Mouse (Mus musculus) midbrain, embryonic 12.5 days (tissue): ENCODE measurements at regions not wholly inside any gene's neighbourhood (a gene's known extent, or its start where the extent isn't known, plus 50 kb on each side); places are given as distances from the start of the nearest gene placed in this dataset.
"Not testable (repeated sequence)": the region's sequence is repeated elsewhere in the genome, so short reads cannot be mapped to it uniquely, and the experiment has no call there.

Source experiments
- ATAC-seq: fragments of 200-750 bp; cut with Nextera tagmentation; 2 replicates; pipeline ENCODE4 v1.8.0; 2017; ENCODE audit warnings: low read depth, moderate TSS enrichment, moderate library complexity; ENCODE audit not compliant: low FRiP score
- H3K27ac ChIP-seq: fragments of 300-500 bp; sonication (generic); replicated peaks from 2 replicates; pipeline ENCODE4 v1.5.1; 2016; ENCODE audit warnings: mild to moderate bottlenecking
- H3K27me3 ChIP-seq: fragments of 300-500 bp; sonication (generic); 2 replicates; pipeline ENCODE4 v1.6.1; 2016; ENCODE audit warnings: mild to moderate bottlenecking
- H3K36me3 ChIP-seq: fragments of 300-500 bp; sonication (generic); 2 replicates; pipeline ENCODE4 v1.6.1; 2016
- H3K4me1 ChIP-seq: fragments of 300-500 bp; sonication (generic); 2 replicates; pipeline ENCODE4 v1.6.1; 2016
- H3K4me2 ChIP-seq: fragments of 300-500 bp; sonication (generic); replicated peaks from 2 replicates; pipeline ENCODE4 v1.6.1; 2016; ENCODE audit warnings: mild to moderate bottlenecking, moderate library complexity
- H3K4me3 ChIP-seq: fragments of 300-500 bp; sonication (generic); 2 replicates; pipeline ENCODE4 v1.5.1; 2016; ENCODE audit warnings: mild to moderate bottlenecking
- H3K9ac ChIP-seq: fragments of 300-500 bp; sonication (generic); replicated peaks from 2 replicates; pipeline ENCODE4 v1.6.1; 2016; ENCODE audit warnings: mild to moderate bottlenecking, moderate library complexity
- H3K9me3 ChIP-seq: fragments of 300-500 bp; sonication (generic); 2 replicates; pipeline ENCODE4 v1.6.1; 2016; ENCODE audit warnings: mild to moderate bottlenecking
- WGBS: fragments of 180-500 bp; shearing (Covaris S2); methylation state at CpG from one replicate; pipeline ENCODE4 v1.1.7; 2016; 5-methylcytosine and 5-hydroxymethylcytosine counted together

GRCm38 (mm10) chr19:27099921-27100320 lies 116.4 kb upstream of the Vldlr start:
- Histone ChIP-seq H3K36me3 (no peaks in the 10 kb centered on the region), H3K4me3 (no peak overlapping the region), H3K4me2 (no peak overlapping the region), H3K9ac (no peak overlapping the region), H3K9me3 (no peaks in the 10 kb centered on the region), H3K4me1 (no peaks in the 10 kb centered on the region), H3K27ac (no peak overlapping the region), H3K27me3 (no peaks in the 10 kb centered on the region)
- 90% methylated on average over 1 of the region's 1 CpGs for WGBS
- no peak for ATAC-seq

GRCm38 (mm10) chr19:27110437-27110836 lies 105.8 kb upstream of the Vldlr start:
- no peak for ATAC-seq
- Histone ChIP-seq H3K27ac (no peak overlapping the region), H3K4me2 (no peak overlapping the region), H3K9ac (no peak overlapping the region), H3K36me3 (no peaks in the 10 kb centered on the region), H3K9me3 (no peaks in the 10 kb centered on the region), H3K27me3 (no peaks in the 10 kb centered on the region), H3K4me3 (no peak overlapping the region), H3K4me1 (no peaks in the 10 kb centered on the region)
- WGBS: 89% methylated on average over 2 of the region's 2 CpGs

GRCm38 (mm10) chr19:27120876-27121275 lies 95.4 kb upstream of the Vldlr start:
- WGBS: 70% methylated on average over 5 of the region's 5 CpGs
- no peaks in the 10 kb centered on the region for H3K27me3 ChIP-seq
- H3K36me3 ChIP-seq: no peaks in the 10 kb centered on the region
- no peak for ATAC-seq
- no peaks in the 10 kb centered on the region for H3K4me1 ChIP-seq
- H3K9me3 ChIP-seq: no peaks in the 10 kb centered on the region
- no peak overlapping the region for H3K9ac ChIP-seq
- H3K4me2 ChIP-seq: no peak overlapping the region
- no peak overlapping the region for H3K4me3 ChIP-seq
- H3K27ac ChIP-seq: no peak overlapping the region

GRCm38 (mm10) chr19:27122348-27122747 lies 93.9 kb upstream of the Vldlr start:
- Histone ChIP-seq H3K9ac (no peak overlapping the region), H3K27ac (no peak overlapping the region), H3K9me3 (no peaks in the 10 kb centered on the region), H3K4me1 (no peaks in the 10 kb centered on the region), H3K27me3 (no peaks in the 10 kb centered on the region), H3K4me3 (no peak overlapping the region), H3K36me3 (no peaks in the 10 kb centered on the region), H3K4me2 (no peak overlapping the region)
- ATAC-seq: no peak
- 86% methylated on average over 5 of the region's 5 CpGs for WGBS

GRCm38 (mm10) chr19:27123334-27123733 lies 93.0 kb upstream of the Vldlr start:
- no peak for ATAC-seq
- no peak overlapping the region for H3K4me2 ChIP-seq

GRCm38 (mm10) chr19:27123806-27124469 lies 92.3 kb upstream of the Vldlr start:
- H3K4me1 ChIP-seq: no peaks in the 10 kb centered on the region

More at GRCm38 (mm10) chr19:27123334-27123733, 93.0 kb upstream of the Vldlr start:
- H3K9ac ChIP-seq: no peak overlapping the region
- no peak overlapping the region for H3K27ac ChIP-seq
- no peaks in the 10 kb centered on the region for H3K36me3 ChIP-seq
- H3K27me3 ChIP-seq: no peaks in the 10 kb centered on the region
- no peaks in the 10 kb centered on the region for H3K9me3 ChIP-seq
- H3K4me1 ChIP-seq: no peaks in the 10 kb centered on the region
- 84% methylated on average over 8 of the region's 8 CpGs for WGBS
- H3K4me3 ChIP-seq: no peak overlapping the region

GRCm38 (mm10) chr19:27128501-27128900 lies 87.8 kb upstream of the Vldlr start:
- not testable (repeated sequence) for H3K4me3 ChIP-seq, H3K4me1 ChIP-seq, H3K9me3 ChIP-seq, ATAC-seq, H3K4me2 ChIP-seq, H3K36me3 ChIP-seq, H3K9ac ChIP-seq, H3K27me3 ChIP-seq, H3K27ac ChIP-seq
- 94% methylated on average over 4 of the region's 4 CpGs for WGBS

More at GRCm38 (mm10) chr19:27123806-27124469, 92.3 kb upstream of the Vldlr start:
- Histone ChIP-seq H3K4me3 (no peak overlapping the region), H3K27me3 (no peaks in the 10 kb centered on the region), H3K27ac (no peak overlapping the region), H3K36me3 (no peaks in the 10 kb centered on the region), H3K9ac (no peak overlapping the region), H3K4me2 (no peak overlapping the region), H3K9me3 (no peaks in the 10 kb centered on the region)
- ATAC-seq: no peak
- WGBS: 64% methylated on average over 11 of the region's 11 CpGs

GRCm38 (mm10) chr19:27134360-27134759 lies 81.9 kb upstream of the Vldlr start:
- Histone ChIP-seq H3K9ac (no peak overlapping the region), H3K4me2 (no peak overlapping the region), H3K9me3 (no peaks in the 10 kb centered on the region), H3K4me1 (no peaks in the 10 kb centered on the region), H3K27me3 (no peaks in the 10 kb centered on the region), H3K36me3 (no peaks in the 10 kb centered on the region), H3K4me3 (no peak overlapping the region), H3K27ac (no peak overlapping the region)
- 84% methylated on average over 5 of the region's 5 CpGs for WGBS
- ATAC-seq: no peak

- H3K9ac ChIP-seq: no peak overlapping the region
- H3K27ac ChIP-seq: no peak overlapping the region
- no peak overlapping the region for H3K4me2 ChIP-seq
- H3K9me3 ChIP-seq: no peaks in the 10 kb centered on the region
- no peaks in the 10 kb centered on the region for H3K36me3 ChIP-seq
- H3K27me3 ChIP-seq: peaks cover 6% of the 10 kb centered on the region
- WGBS: 81% methylated on average over 3 of the region's 3 CpGs
- no peak overlapping the region for H3K4me3 ChIP-seq
- no peak for ATAC-seq
- peaks cover 7% of the 10 kb centered on the region for H3K4me1 ChIP-seq
Observed at GRCm38 (mm10) chr19:27140892-27141291, 75.4 kb upstream of the Vldlr start.

- no peaks in the 10 kb centered on the region for H3K9me3 ChIP-seq
Observed at GRCm38 (mm10) chr19:27142181-27142580, 74.1 kb upstream of the Vldlr start.

GRCm38 (mm10) chr19:27147404-27147803 lies 68.9 kb upstream of the Vldlr start:
- H3K4me3 ChIP-seq: no peak overlapping the region
- ATAC-seq: no peak
- no peaks in the 10 kb centered on the region for H3K9me3 ChIP-seq
- H3K27ac ChIP-seq: no peak overlapping the region
- H3K27me3 ChIP-seq: peaks cover 6% of the 10 kb centered on the region
- WGBS: 92% methylated on average over 12 of the region's 12 CpGs
- H3K36me3 ChIP-seq: no peaks in the 10 kb centered on the region
- H3K4me2 ChIP-seq: no peak overlapping the region
- H3K9ac ChIP-seq: no peak overlapping the region
- H3K4me1 ChIP-seq: peaks cover 7% of the 10 kb centered on the region

More at GRCm38 (mm10) chr19:27142181-27142580, 74.1 kb upstream of the Vldlr start:
- Histone ChIP-seq H3K27ac (no peak overlapping the region), H3K9ac (no peak overlapping the region), H3K36me3 (no peaks in the 10 kb centered on the region), H3K4me3 (no peak overlapping the region), H3K4me2 (no peak overlapping the region), H3K4me1 (peaks cover 7% of the 10 kb centered on the region), H3K27me3 (peaks cover 6% of the 10 kb centered on the region)
- ATAC-seq: no peak
- 97% methylated on average over 4 of the region's 4 CpGs for WGBS

GRCm38 (mm10) chr19:27148330-27148729 lies 68.0 kb upstream of the Vldlr start:
- no peak for ATAC-seq
- Histone ChIP-seq H3K27me3 (peaks cover 2% of the 10 kb centered on the region; the same call in 1 of the 2 replicates), H3K4me3 (no peak overlapping the region), H3K4me2 (no peak overlapping the region), H3K9ac (no peak overlapping the region), H3K27ac (no peak overlapping the region), H3K4me1 (peaks cover 7% of the 10 kb centered on the region), H3K36me3 (no peaks in the 10 kb centered on the region), H3K9me3 (no peaks in the 10 kb centered on the region)
- 84% methylated on average over 5 of the region's 5 CpGs for WGBS

- 96% methylated on average over 4 of the region's 4 CpGs for WGBS
- Histone ChIP-seq H3K4me3 (no peak overlapping the region), H3K4me2 (no peak overlapping the region), H3K27me3 (no peaks in the 10 kb centered on the region), H3K27ac (no peak overlapping the region), H3K4me1 (no peaks in the 10 kb centered on the region), H3K36me3 (no peaks in the 10 kb centered on the region), H3K9me3 (no peaks in the 10 kb centered on the region), H3K9ac (no peak overlapping the region)
- ATAC-seq: no peak
Observed at GRCm38 (mm10) chr19:27149567-27149966, 66.7 kb upstream of the Vldlr start.
